Mouse (Mus musculus) small intestine, adult 2 months (tissue): ENCODE data around the gene Ccdc69.

Source experiments
- CTCF ChIP-seq: fragments of 200-500 bp; IDR thresholded peaks from 2 replicates; pipeline ENCODE4 v1.5.1; 2012; ENCODE audit warnings: low read depth, mild to moderate bottlenecking, control low read depth, inconsistent platforms, low read length, moderate library complexity, mixed read lengths; ENCODE audit not compliant: insufficient replicate concordance, insufficient read length; ENCODE audit errors: extremely low read depth
- POLR2A ChIP-seq: fragments of 200-500 bp; IDR thresholded peaks from 2 replicates; pipeline ENCODE4 v1.6.1; 2012; ENCODE audit warnings: low read depth, mild to moderate bottlenecking, control low read depth, inconsistent platforms, low read length, moderate library complexity

- TF ChIP-seq CTCF: no peak
- no peak for TF ChIP-seq POLR2A
These were observed 5.5 kb downstream of the Ccdc69 start for GRCm38 (mm10) chr11:55072467-55072866.
